Mouse (Mus musculus) small intestine, adult 2 months (tissue): ENCODE measurements around the gene Gdf15. TPM values are rescaled to one million over a fixed set of nuclear protein-coding genes. Genes with fewer than 3 reads are reported as not detected.

Experiments used
- H3K27ac ChIP-seq: fragments of 200-500 bp; 2 replicates; pipeline ENCODE4 v1.5.1; 2012; ENCODE audit warnings: low read depth, low read length, control low read depth, inconsistent platforms; ENCODE audit not compliant: insufficient read depth
- H3K27me3 ChIP-seq: fragments of 200-500 bp; 2 replicates; pipeline ENCODE4 v1.6.1; 2012; ENCODE audit warnings: mild to moderate bottlenecking, moderate library complexity, low read length, inconsistent platforms; ENCODE audit not compliant: control insufficient read depth, insufficient read depth
- H3K36me3 ChIP-seq: fragments of 200-500 bp; 2 replicates; pipeline ENCODE4 v1.6.1; 2012; ENCODE audit warnings: mild to moderate bottlenecking, low read length, control low read depth, inconsistent platforms; ENCODE audit not compliant: control insufficient read depth, insufficient read depth
- H3K4me1 ChIP-seq: fragments of 200-500 bp; 2 replicates; pipeline ENCODE4 v1.6.1; 2012; ENCODE audit warnings: low read length, inconsistent platforms, mixed read lengths; ENCODE audit not compliant: control insufficient read depth, insufficient read depth, insufficient read length
- H3K4me3 ChIP-seq: fragments of 200-500 bp; 2 replicates; pipeline ENCODE4 v1.5.1; 2012; ENCODE audit warnings: low read depth, mild to moderate bottlenecking, control low read depth, inconsistent platforms, low read length, moderate library complexity
- CTCF ChIP-seq: fragments of 200-500 bp; IDR thresholded peaks from 2 replicates; pipeline ENCODE4 v1.5.1; 2012; ENCODE audit warnings: low read depth, mild to moderate bottlenecking, control low read depth, inconsistent platforms, low read length, moderate library complexity, mixed read lengths; ENCODE audit not compliant: insufficient replicate concordance, insufficient read length; ENCODE audit errors: extremely low read depth
- POLR2A ChIP-seq: fragments of 200-500 bp; IDR thresholded peaks from 2 replicates; pipeline ENCODE4 v1.6.1; 2012; ENCODE audit warnings: low read depth, mild to moderate bottlenecking, control low read depth, inconsistent platforms, low read length, moderate library complexity
- WGBS: fragments of 180-500 bp; shearing (Covaris S2); methylation state at CpG from one replicate; pipeline ENCODE4 v1.1.7; 2018; 5-methylcytosine and 5-hydroxymethylcytosine counted together
- polyA plus RNA-seq: library from polyadenylated mRNA; depleted of rRNA; stranded (reverse); fragments of >200 nt; gene quantifications from 2 replicates; pipeline ENCODE4 v1.2.3, GENCODE M21; 2012

Gene Gdf15
- polyA plus RNA-seq, 1 experiment = 6.7 TPM

DNA sequence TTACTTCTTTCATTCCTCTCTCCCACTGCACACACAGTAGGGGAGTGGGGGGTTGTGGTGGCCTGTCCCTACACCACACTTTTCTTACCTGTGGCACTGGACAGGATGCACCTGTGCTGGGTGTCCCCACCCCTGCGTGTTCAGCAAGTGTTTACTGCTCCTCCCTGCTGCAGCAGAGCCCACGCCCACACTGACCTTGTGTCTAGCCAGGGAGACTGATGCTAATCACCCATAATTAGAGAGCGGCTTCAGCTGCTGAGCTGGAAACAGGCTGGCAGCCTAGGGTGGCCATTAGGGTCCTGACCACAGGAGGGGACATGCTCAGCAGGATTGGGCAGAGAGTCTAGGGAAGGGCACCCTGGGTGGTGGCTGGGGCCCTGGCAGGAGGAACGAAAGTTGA, 42.5 kb upstream of the Gdf15 start:
- H3K27ac ChIP-seq = peak overlapping the region; percentile 93
- peaks cover 45% of the 10 kb centered on the region for H3K4me1 ChIP-seq

GRCm38 (mm10) chr8:70674109-70674508, 41.9 kb upstream of the Gdf15 start:
- Histone ChIP-seq H3K4me3 (peak overlapping the region; percentile 66; the same call in 1 of the 2 replicates), H3K27ac (peak overlapping the region; percentile 93), H3K36me3 (peaks cover 3% of the 10 kb centered on the region; the same call in 1 of the 2 replicates), H3K4me1 (peaks cover 39% of the 10 kb centered on the region), H3K27me3 (no peaks in the 10 kb centered on the region)
- WGBS = 30% methylated on average over 3 of the region's 3 CpGs
- TF ChIP-seq CTCF (no peak), POLR2A (no peak)

More for the DNA sequence above, 42.5 kb upstream of the Gdf15 start:
- Histone ChIP-seq H3K27me3 (no peaks in the 10 kb centered on the region), H3K36me3 (peaks cover 3% of the 10 kb centered on the region; the same call in 1 of the 2 replicates), H3K4me3 (no peak overlapping the region)
- 23% methylated on average over 4 of the region's 4 CpGs for WGBS
- TF ChIP-seq CTCF (no peak), POLR2A (no peak)

DNA sequence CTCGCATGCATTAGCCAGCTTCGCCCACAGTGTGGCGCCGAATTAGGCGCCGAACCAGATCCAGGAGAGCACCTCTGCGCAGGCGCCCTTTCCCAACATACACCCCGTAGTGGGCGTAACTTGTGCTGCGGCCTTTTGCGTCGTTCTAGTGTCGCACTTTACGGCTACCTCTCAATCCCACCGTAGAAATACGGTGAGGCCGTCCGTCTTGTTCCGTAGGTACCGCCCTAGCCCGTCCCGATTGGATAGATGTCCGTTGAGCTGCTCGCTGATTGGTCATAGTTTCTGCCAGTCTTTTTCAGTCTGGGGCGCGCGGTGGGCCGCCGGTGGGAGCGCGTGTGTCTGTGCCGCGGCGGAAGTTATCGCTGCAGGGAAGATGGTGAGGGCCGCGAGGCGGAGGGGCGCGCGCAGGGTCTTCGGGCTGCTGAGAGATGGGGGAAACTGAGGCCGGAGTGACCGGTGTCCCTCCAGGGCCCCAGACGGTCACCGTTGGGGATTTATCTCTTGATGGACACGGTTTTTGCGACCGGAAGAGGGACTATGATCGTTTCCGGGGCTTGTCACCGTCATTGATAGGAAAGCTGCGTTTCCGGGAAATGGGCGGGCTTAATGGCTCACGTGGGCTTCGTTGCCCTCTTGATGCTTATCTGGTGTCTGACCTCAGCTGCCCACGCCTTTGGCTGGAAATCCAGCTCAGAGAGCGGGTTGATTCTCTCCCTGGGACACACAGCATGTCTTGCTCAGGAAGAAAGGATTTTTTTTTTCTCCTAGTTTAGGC, 41.0 kb upstream of the Gdf15 start, which contains the start of gene Lsm4:
Gene Lsm4, plus strand, starts transcription at position 170 of the 778 bp plus-strand sequence.
- Histone ChIP-seq H3K27ac (peak within 1 kb of the TSS; percentile 93), H3K36me3 (peaks cover 2% of the 10 kb centered on the region; the same call in 1 of the 2 replicates), H3K27me3 (no peaks in the 10 kb centered on the region), H3K4me1 (peaks cover 30% of the 10 kb centered on the region), H3K4me3 (peak within 1 kb of the TSS; percentile 66)
- WGBS = under 1% methylated on average over 60 of the region's 60 CpGs
- peak; percentile 40; the same call in 1 of the 2 replicates for TF ChIP-seq POLR2A
- peak; percentile 82 for TF ChIP-seq CTCF

DNA sequence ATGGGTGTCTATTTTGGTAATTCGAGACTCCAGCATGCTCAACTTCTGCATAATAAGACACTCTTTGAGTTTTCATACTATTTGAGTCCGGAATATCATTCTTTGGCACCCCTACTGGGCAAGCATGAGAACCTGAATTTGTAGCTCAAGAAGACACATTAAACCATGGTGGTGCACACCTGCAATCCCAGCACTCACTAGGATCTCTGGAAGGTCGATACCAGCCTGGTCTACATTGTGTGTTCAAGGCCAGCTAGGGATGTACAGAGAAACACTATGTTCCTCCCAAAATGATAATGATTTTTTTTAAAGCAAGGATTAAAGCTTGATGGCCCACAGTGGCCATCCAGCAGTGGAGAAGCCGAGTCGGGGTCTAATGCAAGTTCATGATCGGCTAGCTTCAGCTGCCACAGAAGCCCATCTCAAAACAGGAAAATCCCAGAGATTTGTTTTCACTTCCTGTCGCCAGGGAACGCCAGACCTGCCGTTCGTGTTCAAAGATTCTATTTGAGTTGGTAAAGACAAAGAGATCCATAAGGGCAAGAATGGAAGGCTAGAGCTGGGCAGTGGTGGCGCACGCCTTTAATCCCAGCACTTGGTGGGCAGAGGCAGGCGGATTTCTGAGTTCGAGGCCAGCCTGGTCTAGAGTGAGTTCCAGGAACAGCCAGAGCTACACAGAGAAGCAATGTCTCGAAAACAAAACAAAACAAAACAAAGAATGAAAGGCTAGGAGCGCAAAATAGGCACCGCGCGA, 40.2 kb upstream of the Gdf15 start:
- H3K4me3 ChIP-seq = peak overlapping the region; percentile 48
- H3K27ac ChIP-seq = peak overlapping the region; percentile 39
- H3K27me3 ChIP-seq = no peaks in the 10 kb centered on the region
- WGBS = 32% methylated on average over 19 of the region's 19 CpGs
- peaks cover 23% of the 10 kb centered on the region for H3K4me1 ChIP-seq
- TF ChIP-seq POLR2A = no peak
- TF ChIP-seq CTCF = no peak
- no peaks in the 10 kb centered on the region for H3K36me3 ChIP-seq

DNA sequence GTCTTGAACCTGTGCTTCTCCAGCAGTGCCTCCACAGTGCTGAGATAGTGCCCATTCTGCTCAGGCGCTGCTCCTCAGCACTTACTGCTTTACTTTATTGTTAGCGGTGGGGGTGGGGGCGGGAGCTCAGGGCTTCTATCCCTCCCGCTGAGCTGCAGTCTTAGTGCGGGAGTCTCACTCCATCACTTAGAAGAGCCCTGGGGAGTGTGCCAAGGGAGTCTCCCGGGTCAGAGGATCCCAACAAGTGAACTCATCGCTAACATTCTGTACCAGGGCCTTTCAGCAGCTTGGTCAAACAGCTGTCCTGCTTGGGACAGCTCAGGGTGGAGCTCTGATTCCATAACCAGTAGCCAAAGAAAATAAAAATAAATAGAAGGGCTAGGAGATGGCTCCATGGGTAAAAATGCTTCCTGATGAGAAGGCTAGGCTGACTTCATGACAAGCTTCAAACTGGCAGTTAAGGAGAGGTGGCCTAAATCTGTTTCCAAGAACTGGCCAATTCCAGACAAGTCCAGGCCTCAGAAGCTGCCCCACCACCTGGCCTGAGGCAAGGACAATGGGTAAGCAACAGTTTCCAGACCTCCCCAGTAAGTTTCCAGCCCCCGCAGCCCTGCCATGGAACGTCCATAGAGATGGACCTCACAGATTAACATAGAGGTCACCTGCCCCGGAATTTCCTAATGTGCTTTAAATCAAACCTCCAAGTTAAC, 39.5 kb upstream of the Gdf15 start:
- Histone ChIP-seq H3K4me1 (peaks cover 24% of the 10 kb centered on the region), H3K27ac (peak overlapping the region; percentile 18; the same call in 1 of the 2 replicates), H3K27me3 (no peaks in the 10 kb centered on the region), H3K36me3 (no peaks in the 10 kb centered on the region), H3K4me3 (no peak overlapping the region)
- 81% methylated on average over 10 of the region's 10 CpGs for WGBS
- no peak for TF ChIP-seq CTCF
- no peak for TF ChIP-seq POLR2A

DNA sequence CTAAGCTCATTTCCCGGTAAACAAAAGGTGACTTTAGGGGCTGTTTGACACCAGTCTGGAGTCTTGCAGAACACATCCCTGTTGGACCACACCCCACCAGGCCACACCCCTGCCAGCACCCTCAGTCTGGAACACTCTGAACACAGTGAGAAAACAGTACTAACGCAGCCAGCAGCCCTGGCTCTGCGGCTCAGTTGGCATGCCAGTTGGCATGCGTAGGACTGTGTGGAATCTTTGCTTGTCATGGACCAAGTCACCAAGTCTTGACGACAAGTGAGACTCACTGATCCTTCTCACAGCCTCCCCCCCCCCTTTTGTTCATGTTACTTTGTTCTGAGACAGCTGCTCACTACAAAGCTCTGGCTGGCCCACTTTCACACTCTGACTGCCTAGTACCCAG, 34.8 kb upstream of the Gdf15 start:
- Histone ChIP-seq H3K4me3 (no peak overlapping the region), H3K27me3 (no peaks in the 10 kb centered on the region), H3K27ac (peak overlapping the region; percentile 85), H3K36me3 (no peaks in the 10 kb centered on the region), H3K4me1 (peaks cover 17% of the 10 kb centered on the region)
- 30% methylated on average over 5 of the region's 5 CpGs for WGBS
- TF ChIP-seq POLR2A (no peak; the same call in 1 of the 2 replicates), CTCF (no peak)

DNA sequence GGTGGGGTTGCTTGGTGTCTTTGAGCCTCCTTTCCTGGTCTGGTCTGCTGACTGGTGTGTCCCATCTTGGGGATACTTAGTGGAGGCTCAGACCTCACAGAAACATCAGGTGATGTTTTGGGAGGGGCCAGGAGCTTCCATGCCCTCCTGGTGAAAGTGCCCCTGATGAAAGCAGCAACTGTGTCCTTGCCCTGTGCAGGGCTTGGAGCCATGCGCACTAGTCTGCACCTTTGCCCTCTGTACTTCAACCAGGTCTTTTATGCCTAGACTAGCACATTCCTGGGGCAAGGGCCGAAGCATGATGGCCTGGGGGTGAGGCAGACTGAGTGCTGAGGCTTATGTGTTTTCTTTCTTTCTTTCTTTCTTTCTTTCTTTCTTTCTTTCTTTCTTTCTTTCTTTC, 33.3 kb upstream of the Gdf15 start:
- Histone ChIP-seq H3K27me3 (no peaks in the 10 kb centered on the region), H3K4me1 (peaks cover 17% of the 10 kb centered on the region), H3K27ac (peak overlapping the region; percentile 92), H3K4me3 (no peak overlapping the region), H3K36me3 (no peaks in the 10 kb centered on the region)
- TF ChIP-seq POLR2A = no peak
- TF ChIP-seq CTCF = no peak
- 33% methylated on average over 2 of the region's 2 CpGs for WGBS
